Mouse (Mus musculus): ENCODE measurements around the gene Exoc4. TPM values are rescaled to one million over a fixed set of nuclear protein-coding genes. Genes with fewer than 3 reads are reported as not detected.

Exoc4 gene
- total and polyA plus RNA-seq, 3 experiments: 31.2 to 46.4 (median 41.9) TPM

DNA sequence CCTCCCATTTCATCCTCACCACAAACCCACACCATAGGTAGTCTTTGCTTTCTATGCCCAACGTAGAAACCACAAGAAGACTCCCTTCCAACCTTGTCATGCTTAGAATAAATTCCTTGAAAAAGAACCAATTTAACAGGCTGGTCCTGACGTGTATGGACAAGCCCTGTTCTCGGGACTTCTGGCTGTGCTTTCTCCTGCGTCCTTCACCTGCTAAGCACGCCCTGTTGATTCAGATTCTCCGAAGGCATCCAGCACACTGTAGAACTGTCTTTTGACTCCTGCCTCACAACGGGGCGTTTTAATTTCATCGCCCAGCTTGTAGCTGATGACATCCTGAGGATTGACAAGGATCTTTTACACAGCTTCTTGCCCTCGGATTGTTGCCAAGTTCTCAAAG is 727.7 kb downstream of the Exoc4 start:
- Histone ChIP-seq H3K4me2 (ENCODE audit: insufficient read depth, low read depth, poor library complexity, severe bottlenecking) (no peak overlapping the region), H3K4me3 (replicated peaks in 1 of 3; ENCODE audit: low read depth in 2 of 3, low read length in 2 of 3, poor library complexity in 1 of 3) (no peak overlapping the region), H3K36me3 (replicated peaks in 1 of 2; ENCODE audit: control insufficient read depth in 1 of 2, insufficient read depth in 1 of 2, low read length in 1 of 2) (peaks cover 0 to 14% of the 10 kb centered on the region in 2 experiments), H3K27me3 (replicated peaks) (no peaks in the 10 kb centered on the region), H3K9ac (ENCODE audit: insufficient read depth, low read depth) (no peak overlapping the region), H3K4me1 (ENCODE audit: control insufficient read depth in 1 of 2, insufficient read depth in 2 of 2) (no peaks in the 10 kb centered on the region), H3K27ac (ENCODE audit: insufficient read depth, low read depth) (no peak overlapping the region), H3K9me3 (replicated peaks; ENCODE audit: low read length) (no peaks in the 10 kb centered on the region), H3K79me2 (replicated peaks; ENCODE audit: control insufficient read depth, extremely low read depth, insufficient read depth, poor library complexity, severe bottlenecking) (no peaks in the 10 kb centered on the region)
- DNase-seq (ENCODE audit: extremely low read depth): no peak
- in situ Hi-C loops (cut with MboI; ENCODE audit: low pct_ligation_motif_present, low pct_unique_long_range_greater_than_20kb, low sequenced_read_pairs): no loop called here
- dilution Hi-C loops (cut with MboI; ENCODE audit: extremely low pct_ligation_motif_present, extremely low pct_unique_long_range_greater_than_20kb, low sequenced_read_pairs): no loop called here
- TF ChIP-seq POLR2AphosphoS2 (IDR thresholded peaks at IDR 0.05; ENCODE audit: low read depth, low read length): no peak
- no peak for TF ChIP-seq E2F4 (IDR thresholded peaks at IDR 0.05; ENCODE audit: insufficient replicate concordance, low read depth, low read length)
- no peak for TF ChIP-seq JUN (IDR thresholded peaks at IDR 0.05; ENCODE audit: insufficient read depth, low read depth, low read length)
- no peak for TF ChIP-seq USF1 (IDR thresholded peaks at IDR 0.05; ENCODE audit: low read depth, low read length)
- TF ChIP-seq ZNF384 (IDR thresholded peaks at IDR 0.05; ENCODE audit: low read depth, low read length): no peak
- no peak for TF ChIP-seq MEF2A (IDR thresholded peaks at IDR 0.05; ENCODE audit: borderline replicate concordance, low read depth, low read length)

- dilution Hi-C loops (cut with MboI; ENCODE audit: extremely low pct_ligation_motif_present, extremely low pct_unique_long_range_greater_than_20kb, low sequenced_read_pairs): no loop called here
- TF ChIP-seq ZKSCAN1 (IDR thresholded peaks at IDR 0.05; ENCODE audit: borderline replicate concordance, low read depth, low read length) (no peak), ELF1 (IDR thresholded peaks at IDR 0.05; ENCODE audit: low read depth, low read length) (no peak), RCOR1 (conservative IDR thresholded peaks at IDR 0.05; ENCODE audit: low read depth, low read length) (no peak), SMC3 (IDR thresholded peaks at IDR 0.05; ENCODE audit: low read depth, low read length) (no peak), NRF1 (IDR thresholded peaks at IDR 0.05; ENCODE audit: low read depth, low read length) (no peak), JUND (conservative IDR thresholded peaks at IDR 0.05; ENCODE audit: low read depth, low read length) (no peak), MAZ (IDR thresholded peaks at IDR 0.05; ENCODE audit: low read depth, low read length) (no peak), MAFK (IDR thresholded peaks at IDR 0.05; ENCODE audit: insufficient replicate concordance, low read length) (no peak), RAD21 (IDR thresholded peaks at IDR 0.05; ENCODE audit: low read depth, low read length) (no peak), ZMIZ1 (IDR thresholded peaks at IDR 0.05; ENCODE audit: low read depth, low read length) (no peak), GABPA (IDR thresholded peaks at IDR 0.05; ENCODE audit: insufficient replicate concordance, low read depth, low read length) (no peak), CTCF (conservative IDR thresholded peaks at IDR 0.05 in 1 of 2, IDR thresholded peaks at IDR 0.05 in 1 of 2; ENCODE audit: low read depth in 2 of 2, low read length in 2 of 2) (no peak), KAT2A (IDR thresholded peaks at IDR 0.05; ENCODE audit: insufficient replicate concordance, low read length) (no peak), ZNF384 (IDR thresholded peaks at IDR 0.05; ENCODE audit: low read depth, low read length) (no peak), MAX (IDR thresholded peaks at IDR 0.05; ENCODE audit: low read length) (no peak), ETS1 (conservative IDR thresholded peaks at IDR 0.05; ENCODE audit: low read depth, low read length) (no peak), SIN3A (IDR thresholded peaks at IDR 0.05; ENCODE audit: low read length) (no peak), TCF12 (IDR thresholded peaks at IDR 0.05; ENCODE audit: low read depth, low read length) (no peak)
Measured at GRCm38 (mm10) chr6:33977448-33977847, 728.6 kb downstream of the Exoc4 start.

More at GRCm38 (mm10) chr6:33977448-33977847, 728.6 kb downstream of the Exoc4 start:
- Histone ChIP-seq H3K79me2 (replicated peaks; ENCODE audit: control insufficient read depth, extremely low read depth, insufficient read depth, poor library complexity, severe bottlenecking) (no peaks in the 10 kb centered on the region), H3K27me3 (replicated peaks) (no peaks in the 10 kb centered on the region), H3K9me3 (replicated peaks; ENCODE audit: low read length) (no peaks in the 10 kb centered on the region), H3K36me3 (replicated peaks in 1 of 2; ENCODE audit: control insufficient read depth in 1 of 2, insufficient read depth in 1 of 2, low read length in 1 of 2) (peaks cover 0 to 5% of the 10 kb centered on the region in 2 experiments), H3K4me1 (ENCODE audit: control insufficient read depth in 1 of 2, insufficient read depth in 2 of 2) (no peaks in the 10 kb centered on the region), H3K4me3 (replicated peaks in 1 of 3; ENCODE audit: low read depth in 2 of 3, low read length in 2 of 3, poor library complexity in 1 of 3) (no peak overlapping the region), H3K4me2 (ENCODE audit: insufficient read depth, low read depth, poor library complexity, severe bottlenecking) (no peak overlapping the region), H3K27ac (ENCODE audit: insufficient read depth, low read depth) (no peak overlapping the region), H3K9ac (ENCODE audit: insufficient read depth, low read depth) (no peak overlapping the region)
- no peak for DNase-seq (ENCODE audit: extremely low read depth)
- in situ Hi-C loops (cut with MboI; ENCODE audit: low pct_ligation_motif_present, low pct_unique_long_range_greater_than_20kb, low sequenced_read_pairs): no loop called here
